Mouse (Mus musculus) 3T3-L1 (cell line): ENCODE measurements at regions not wholly inside any gene's neighbourhood (a gene's known extent, or its start where the extent isn't known, plus 50 kb on each side); places are given as distances from the start of the nearest gene placed in this dataset.

Experiments
- DNase-seq: peaks from one replicate; pipeline ENCODE4 v3.0.0-alpha.2; 2015; ENCODE audit warnings: low read depth, low spot score

DNA sequence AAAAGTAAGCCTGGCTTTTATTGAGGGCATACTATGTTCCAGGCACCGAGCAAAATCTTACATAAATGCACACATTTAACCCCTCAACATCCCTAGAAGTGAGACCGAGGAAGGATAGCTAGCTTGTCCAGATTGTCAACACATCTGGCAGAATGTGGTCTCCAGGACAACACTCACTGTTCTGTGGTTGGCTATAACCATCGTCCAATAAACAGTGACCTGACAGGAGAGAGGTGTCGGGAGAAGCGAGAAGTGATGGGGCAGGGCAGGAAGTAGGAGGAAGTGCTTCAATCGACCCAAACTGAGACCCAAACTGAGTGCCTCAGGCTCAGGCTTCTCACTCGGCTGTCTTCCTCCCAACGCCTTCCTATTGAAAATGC lies 70.8 kb upstream of the Picalm start:
- DNase-seq: no peak

DNA sequence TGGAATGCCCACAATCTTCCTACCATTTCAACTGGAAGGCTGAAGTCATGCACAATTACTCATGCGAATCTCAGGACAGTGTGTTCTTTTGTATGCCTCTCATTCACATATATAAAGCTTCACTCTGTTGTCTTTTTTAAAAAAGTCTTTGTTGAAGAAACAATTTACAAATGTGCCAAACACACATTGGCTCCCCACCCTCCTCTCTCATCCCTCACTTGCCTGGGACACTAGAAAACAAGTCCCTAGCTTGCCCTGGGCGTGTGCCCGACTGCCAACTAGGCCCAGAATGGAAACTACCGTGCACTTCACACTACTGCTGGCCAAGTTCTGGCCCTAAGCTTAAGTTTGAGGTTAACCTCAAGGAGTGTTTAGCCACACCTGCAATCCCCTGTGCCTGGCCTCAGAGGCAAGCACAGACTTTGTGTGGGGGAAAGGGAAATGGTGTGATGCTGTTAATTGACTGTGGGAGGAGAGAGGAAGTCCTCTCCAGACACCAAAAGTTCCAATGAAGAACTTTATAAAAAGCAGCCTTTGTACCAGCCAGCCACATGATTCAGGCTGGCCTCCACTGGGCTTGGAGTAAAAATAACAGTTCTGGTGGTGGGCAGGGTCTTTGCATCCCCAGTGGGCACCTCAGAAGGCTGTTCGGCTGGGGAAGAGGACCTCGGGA lies 70.2 kb upstream of the Picalm start:
- DNase-seq: no peak

DNA sequence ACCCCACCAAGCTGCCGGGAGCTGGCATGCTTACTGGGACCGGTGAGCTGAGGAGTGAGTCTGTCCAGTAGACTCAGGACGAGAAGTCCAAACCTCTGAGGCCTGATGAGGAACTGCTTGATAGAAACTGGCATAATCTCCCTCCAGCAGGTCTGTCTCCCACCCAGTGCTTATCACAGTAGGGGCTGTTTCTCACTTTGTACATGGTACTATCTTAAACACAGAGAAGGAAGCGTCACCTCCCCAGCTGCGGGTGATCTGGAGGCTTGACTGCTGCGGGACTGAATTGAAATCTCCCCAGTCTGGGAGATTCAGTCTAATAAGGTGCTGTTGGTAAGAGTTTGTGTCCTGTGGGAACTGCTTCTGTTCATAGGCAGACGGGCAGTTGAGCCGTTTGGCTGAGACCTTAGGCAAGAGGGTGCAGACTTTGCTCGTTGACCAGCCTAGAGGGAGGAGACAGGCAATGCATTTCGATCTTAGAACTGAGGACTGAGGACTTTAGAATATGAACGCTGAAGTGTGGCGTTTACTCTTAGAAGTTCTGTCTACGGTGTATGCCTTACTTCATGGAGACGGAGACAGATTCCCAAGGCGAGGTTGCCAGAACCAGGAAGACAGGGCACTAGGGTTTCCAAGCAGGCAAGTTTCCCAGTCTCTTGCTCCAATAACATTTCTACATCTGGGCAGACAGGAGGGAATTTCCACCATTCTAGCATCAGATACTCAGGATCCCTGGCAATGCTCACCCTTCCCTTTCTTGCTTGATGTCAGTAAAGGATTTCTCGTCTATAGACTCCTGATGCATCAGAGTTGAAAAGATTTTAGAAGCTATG lies 69.5 kb upstream of the Picalm start:
- DNase-seq: no peak

DNA sequence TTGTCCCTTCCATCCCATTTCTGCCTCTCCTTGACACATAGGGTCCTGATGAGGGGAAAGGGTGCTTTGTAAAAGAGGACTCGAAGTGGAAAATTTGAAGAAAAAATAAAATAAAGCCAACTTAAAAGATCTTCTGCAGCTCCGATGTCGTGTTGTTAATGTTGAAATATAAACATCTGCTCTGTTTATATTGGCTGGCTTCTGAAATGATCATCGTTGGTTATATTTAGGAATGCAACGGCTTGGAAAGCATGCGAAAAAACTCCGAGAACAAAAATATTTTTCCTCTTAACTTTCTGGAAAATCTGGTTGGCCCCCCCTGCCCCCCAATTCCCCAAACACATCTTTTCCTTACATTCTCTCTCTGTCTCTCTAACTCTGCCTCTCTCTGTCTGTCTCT lies 68.3 kb upstream of the Picalm start:
- DNase-seq: no peak

DNA sequence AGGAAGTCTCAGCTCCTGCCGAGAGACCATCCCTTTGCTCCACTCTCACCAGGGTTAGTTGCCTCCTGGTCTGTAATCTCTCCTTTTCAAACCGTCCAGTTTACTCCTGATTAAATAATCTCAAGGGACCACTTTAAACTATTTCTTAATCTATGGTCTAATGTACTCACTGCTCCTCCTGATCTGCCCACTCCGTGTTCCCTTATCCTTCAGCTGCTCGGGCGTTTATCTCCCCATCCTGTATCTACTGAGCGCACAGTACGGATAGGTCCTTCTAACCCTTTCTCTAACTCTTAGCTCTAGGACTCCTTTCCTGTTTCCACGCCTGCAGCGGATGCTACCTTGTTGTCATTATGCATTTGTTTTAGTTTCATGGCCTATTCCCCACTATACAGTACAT lies 67.1 kb upstream of the Picalm start:
- no peak for DNase-seq

DNA sequence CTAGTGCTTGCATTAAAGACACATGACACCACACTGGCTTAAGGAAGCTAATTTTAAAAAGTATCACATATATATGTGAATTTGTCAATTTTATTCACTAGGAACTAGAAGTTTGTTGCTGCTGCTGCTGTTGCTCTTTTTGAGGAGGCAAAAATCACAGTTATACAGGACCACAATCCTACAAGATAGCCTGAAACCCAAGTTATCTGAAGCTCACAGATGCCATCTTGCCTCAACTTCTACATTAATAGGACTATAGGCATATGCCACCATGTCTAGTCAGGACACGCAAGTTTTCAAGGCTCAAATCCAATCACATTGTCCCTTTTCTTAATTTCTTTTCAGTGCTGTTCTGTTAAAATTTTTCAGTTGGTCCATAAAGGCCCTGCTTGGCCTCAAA lies 65.8 kb upstream of the Picalm start:
- DNase-seq: no peak

DNA sequence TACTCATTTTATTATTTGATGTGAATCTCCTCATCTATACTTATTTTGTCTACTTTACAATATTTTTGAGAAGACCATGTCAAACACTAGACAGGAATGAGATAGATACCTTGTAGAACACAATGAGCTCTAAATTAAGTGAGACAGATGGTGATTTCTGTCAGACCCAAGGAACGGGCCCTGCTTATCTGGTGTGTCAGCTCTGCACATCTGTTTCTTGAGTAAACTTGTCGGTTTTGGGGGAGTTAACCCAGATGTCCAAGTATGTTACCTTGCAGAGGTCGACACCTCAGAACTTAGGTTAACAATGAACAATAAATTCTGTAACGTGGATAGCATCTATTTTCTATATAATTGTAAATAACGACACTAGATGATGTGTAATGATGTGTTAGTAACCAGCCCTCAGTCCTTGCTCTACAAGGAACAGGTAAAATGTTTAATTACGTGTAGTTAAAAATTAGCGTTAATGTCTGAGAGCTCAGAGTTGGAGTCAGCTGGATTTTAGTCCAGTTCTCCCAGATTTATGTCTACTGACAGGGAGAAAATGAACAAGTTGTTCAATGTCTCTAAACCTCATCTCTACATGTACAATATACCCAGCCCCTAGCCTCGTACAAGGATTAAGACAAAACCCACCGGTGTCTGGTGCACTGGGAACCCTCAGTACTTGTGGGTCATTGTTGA lies 64.6 kb upstream of the Picalm start:
- no peak for DNase-seq

DNA sequence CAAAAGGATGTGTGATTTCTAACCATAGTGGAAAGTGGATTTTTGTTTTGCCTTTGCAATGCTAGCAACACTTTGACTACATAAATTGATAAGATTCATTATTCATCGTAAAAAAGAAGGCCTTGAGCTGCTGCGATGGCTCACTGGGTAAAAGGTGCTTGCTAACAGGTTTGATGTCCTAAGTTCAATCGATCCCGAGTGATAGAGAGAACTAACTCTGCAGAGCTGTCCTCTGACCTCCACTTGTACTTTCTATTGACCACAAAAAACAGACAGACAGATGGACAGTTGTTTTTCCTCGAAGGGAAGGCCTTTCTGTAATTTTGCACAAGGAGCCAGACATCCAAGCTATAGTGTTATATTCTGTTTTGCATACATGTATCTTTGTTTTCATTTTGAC lies 63.7 kb upstream of the Picalm start:
- no peak for DNase-seq

DNA sequence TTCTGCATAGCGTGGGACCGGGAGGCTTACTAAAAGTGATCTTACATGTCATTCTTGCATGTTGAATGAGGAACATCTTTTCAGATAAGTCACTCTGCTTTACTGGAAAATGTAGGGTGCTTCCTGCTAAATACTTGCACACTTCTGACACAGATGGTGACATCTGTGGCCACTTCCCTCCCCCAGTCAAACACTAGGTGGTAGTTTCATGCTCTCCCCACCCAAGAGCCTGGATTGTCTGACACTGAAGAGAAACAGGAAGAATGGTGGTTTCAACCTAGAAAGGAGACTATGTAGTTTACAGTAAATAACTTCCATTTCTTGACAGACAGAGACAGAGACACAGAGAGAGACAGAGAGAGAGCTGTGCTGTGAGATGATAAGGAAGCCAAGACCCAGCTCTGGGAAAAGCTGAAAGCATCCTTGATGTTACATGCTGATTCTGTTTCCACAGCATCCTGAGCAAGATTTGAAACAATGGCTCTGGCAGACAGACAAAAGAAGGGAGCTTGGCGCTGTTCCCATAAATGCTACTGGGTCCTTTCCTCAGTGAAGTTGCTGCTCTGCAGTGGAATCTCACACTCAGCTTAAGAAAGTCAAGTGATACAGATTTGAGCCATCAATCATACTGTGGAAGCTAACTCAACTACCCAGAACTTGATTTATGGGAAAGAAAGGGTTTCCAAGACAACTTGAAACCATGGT lies 61.9 kb upstream of the Picalm start:
- no peak for DNase-seq

DNA sequence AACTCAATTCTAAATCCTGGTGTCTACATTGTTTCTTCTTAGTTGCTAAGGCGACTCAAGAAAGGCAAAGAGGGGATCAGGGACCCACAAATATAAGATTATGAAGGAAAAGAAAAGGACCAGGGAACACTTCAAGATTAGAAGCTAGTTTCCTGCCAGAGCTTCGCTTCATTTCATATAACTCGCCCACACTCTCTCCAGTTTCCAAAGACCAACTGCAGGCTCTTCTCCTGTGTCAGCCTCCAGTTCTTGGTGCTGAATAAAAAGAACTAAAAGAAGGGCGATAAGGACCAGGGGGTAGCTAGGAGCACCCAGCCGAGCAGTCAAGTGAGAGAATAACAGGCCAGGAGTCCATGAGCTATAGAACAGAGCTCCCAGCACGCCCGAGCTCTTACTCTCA lies 59.7 kb upstream of the Picalm start:
- no peak for DNase-seq

DNA sequence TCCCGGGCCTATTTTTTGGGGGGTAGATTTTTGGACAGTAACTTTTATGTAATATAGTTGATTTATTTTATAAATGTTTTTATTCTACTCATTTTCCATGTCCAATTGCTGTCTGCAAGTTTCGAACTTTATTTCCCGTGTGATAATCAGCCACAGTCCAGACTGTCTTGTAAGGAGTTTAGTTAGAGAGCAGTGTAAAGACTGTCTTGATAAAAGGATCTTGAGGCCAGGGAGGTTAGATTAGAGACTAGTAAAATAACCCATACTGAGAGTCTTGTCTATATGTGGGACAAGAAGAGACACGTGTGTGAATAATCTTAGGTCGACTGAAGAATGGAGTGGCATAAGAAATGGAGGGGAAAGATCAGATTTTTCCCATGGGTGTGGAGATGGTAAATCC lies 56.1 kb upstream of the Picalm start:
- no peak for DNase-seq

DNA sequence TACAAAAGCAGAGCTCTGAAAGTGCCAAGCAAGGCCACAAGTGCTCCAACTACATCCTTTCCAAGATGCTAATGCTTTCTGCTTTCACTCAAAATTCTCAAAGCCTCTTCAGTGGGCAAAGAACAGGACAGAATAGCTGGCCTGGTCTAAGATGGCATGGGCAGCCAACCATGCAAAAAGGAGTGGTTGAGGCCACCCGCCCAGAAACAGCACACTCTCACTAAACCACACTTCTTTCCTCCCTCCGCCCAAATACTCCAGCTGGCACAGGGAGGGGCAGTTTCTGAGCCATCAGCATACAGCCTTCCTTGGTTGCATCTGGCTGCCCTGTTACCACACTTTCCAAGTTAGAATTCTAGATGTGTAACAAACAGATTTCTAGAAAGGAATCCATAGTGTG lies 55.4 kb upstream of the Picalm start:
- no peak for DNase-seq

DNA sequence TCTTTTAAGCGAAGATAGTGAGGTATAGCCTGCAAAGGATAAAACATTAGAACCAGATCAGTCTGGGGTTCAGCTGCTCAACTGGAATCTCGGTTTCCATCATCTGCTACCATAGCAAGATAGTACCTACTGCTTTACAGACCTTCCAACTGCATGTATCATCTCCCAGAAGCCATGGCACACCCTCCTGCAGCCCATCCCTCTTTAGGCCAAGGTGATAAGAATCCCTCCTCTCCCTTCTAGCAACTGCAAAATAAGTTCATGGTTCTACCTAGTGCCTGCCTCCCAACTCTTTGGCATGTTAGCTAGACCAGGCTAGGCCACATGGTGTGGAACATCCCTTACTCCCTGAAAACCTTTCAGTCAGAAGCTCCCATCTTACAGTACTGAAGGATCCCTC lies 52.4 kb upstream of the Picalm start:
- DNase-seq: no peak

DNA sequence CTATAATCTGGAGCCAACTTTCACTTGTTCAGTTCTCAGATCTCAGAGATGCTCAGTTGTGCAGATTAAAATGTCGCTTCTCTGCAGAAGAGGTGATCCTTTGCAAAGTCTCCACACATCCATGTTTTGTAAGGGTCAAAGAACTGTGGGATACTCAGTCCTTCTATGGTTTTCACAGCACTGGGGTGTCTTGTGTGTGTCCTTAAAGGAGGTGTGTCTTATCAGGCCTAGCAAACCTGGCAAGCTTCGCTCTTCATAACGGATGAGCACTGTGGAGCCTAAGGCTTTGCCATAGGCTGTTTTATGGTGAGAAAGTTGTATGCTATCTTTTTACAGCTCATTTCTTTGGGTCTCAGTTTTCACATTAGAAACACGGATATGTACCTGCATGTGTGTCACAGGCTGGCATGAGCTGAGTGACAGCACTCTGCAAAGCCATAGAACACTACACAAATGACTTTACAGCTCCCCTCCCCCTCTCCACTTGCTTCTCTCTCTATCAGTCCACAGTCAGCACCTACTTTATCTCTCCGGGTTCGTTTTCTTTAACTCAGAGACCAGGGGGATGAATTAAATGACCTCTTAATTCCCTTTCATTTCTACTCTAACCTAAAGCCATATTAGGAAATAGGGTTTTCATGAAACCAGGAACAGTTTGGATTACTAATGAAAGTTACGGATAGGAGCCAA lies 49.8 kb upstream of the Picalm start:
- DNase-seq: no peak
